Mouse (Mus musculus): Measurements from ENCODE around the gene Tmprss9. TPM values are rescaled to one million over a fixed set of nuclear protein-coding genes. Genes with fewer than 3 reads are reported as not detected.

Gene Tmprss9
- polyA plus RNA-seq, 1 experiment from 2014 or later: 0.04 TPM

DNA sequence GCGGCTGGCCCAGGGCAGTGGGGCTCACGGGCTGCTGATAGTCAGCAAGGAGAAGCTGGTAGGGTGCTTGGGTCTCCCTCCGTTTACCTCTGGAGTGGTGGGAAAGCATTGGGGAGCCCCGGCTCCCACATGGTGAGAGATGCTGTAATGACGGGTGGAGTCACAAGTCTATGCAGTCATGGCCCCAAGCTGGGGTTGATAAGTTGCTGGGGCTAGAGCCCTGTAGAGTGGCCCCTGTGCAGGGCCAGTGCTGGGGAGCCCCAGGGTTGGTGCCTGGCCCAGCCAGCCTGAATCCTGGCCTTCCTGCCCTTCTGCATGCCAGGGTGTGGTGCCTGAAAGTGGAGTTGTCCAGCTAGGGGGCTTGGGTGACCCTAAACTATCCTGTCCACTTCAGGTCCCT is 9.3 kb upstream of the Tmprss9 start:
- Histone ChIP-seq H3K4me3 (no peak overlapping the region), H3K4me1 (replicated peaks) (no peaks in the 10 kb centered on the region), H3K4me2 (no peak overlapping the region), H3K36me3 (peaks cover 8% of the 10 kb centered on the region; the same call in 1 of the 2 replicates), H3K27me3 (no peaks in the 10 kb centered on the region), H3K9ac (no peak overlapping the region), H3K9me3 (replicated peaks) (no peaks in the 10 kb centered on the region), H3K27ac (no peak overlapping the region)
- no peak for ATAC-seq (replicated peaks; ENCODE audit: insufficient number of reproducible peaks, insufficient read depth, low FRiP score, low read depth)
- 89% methylated on average over 5 of the region's 5 CpGs for WGBS

GRCm38 (mm10) chr10:80864446-80864845 is 7.2 kb upstream of the Tmprss9 start:
- Histone ChIP-seq H3K9ac (no peak overlapping the region), H3K4me3 (no peak overlapping the region), H3K4me2 (no peak overlapping the region), H3K9me3 (replicated peaks) (no peaks in the 10 kb centered on the region), H3K27me3 (no peaks in the 10 kb centered on the region), H3K36me3 (peaks cover 16% of the 10 kb centered on the region; the same call in 1 of the 2 replicates), H3K4me1 (replicated peaks) (no peaks in the 10 kb centered on the region), H3K27ac (no peak overlapping the region)
- 85% methylated on average over 16 of the region's 16 CpGs for WGBS
- ATAC-seq (replicated peaks; ENCODE audit: insufficient number of reproducible peaks, insufficient read depth, low FRiP score, low read depth): no peak

GRCm38 (mm10) chr10:80870993-80871392 is 655 bp upstream of the Tmprss9 start:
- ATAC-seq (replicated peaks; ENCODE audit: insufficient number of reproducible peaks, insufficient read depth, low FRiP score, low read depth): no peak
- Histone ChIP-seq H3K4me1 (replicated peaks) (no peaks in the 10 kb centered on the region), H3K9ac (no peak overlapping the region), H3K9me3 (replicated peaks) (no peaks in the 10 kb centered on the region), H3K4me2 (no peak overlapping the region), H3K27ac (no peak overlapping the region), H3K27me3 (peaks cover 13% of the 10 kb centered on the region; the same call in 1 of the 2 replicates), H3K36me3 (peaks cover 8% of the 10 kb centered on the region; the same call in 1 of the 2 replicates), H3K4me3 (no peak overlapping the region)
- 88% methylated on average over 4 of the region's 6 CpGs for WGBS

DNA sequence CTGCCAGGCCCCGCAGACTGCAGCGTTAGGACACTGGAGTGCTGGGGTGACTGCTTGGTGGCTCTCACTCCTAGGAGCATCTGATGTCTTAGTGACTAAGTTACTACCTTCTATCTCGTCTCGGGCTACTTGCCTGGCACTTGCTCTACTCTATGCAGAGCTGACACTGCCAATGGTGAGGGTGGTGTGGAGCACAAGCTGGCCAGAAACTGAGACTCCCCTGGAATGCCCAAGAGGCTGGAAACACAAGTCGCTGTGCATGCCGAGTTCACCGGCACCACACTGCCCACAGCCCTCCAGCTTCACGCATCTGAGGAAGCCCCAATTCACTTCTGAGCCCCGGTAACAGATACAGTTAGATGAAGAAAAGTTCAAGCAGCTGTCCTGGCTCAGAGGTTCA is 2.4 kb downstream of the Tmprss9 start:
- peaks cover 13% of the 10 kb centered on the region; the same call in 1 of the 2 replicates for H3K27me3 ChIP-seq
- H3K36me3 ChIP-seq: no peaks in the 10 kb centered on the region
- H3K9ac ChIP-seq: no peak overlapping the region
- H3K4me3 ChIP-seq: no peak overlapping the region
- H3K9me3 ChIP-seq (replicated peaks): no peaks in the 10 kb centered on the region
- H3K4me1 ChIP-seq (replicated peaks): peaks cover 12% of the 10 kb centered on the region
- no peak overlapping the region for H3K4me2 ChIP-seq
- no peak overlapping the region for H3K27ac ChIP-seq
- ATAC-seq (replicated peaks; ENCODE audit: insufficient number of reproducible peaks, insufficient read depth, low FRiP score, low read depth): no peak
- WGBS: 75% methylated on average over 9 of the region's 9 CpGs

GRCm38 (mm10) chr10:80876028-80876427 is 4.4 kb downstream of the Tmprss9 start:
- Histone ChIP-seq H3K27me3 (peaks cover 13% of the 10 kb centered on the region; the same call in 1 of the 2 replicates), H3K4me3 (no peak overlapping the region), H3K4me1 (replicated peaks) (peaks cover 12% of the 10 kb centered on the region), H3K9me3 (replicated peaks) (no peaks in the 10 kb centered on the region), H3K9ac (no peak overlapping the region), H3K36me3 (no peaks in the 10 kb centered on the region), H3K4me2 (no peak overlapping the region), H3K27ac (no peak overlapping the region)
- ATAC-seq (replicated peaks; ENCODE audit: insufficient number of reproducible peaks, insufficient read depth, low FRiP score, low read depth): no peak
- WGBS: 30% methylated on average over 5 of the region's 5 CpGs

DNA sequence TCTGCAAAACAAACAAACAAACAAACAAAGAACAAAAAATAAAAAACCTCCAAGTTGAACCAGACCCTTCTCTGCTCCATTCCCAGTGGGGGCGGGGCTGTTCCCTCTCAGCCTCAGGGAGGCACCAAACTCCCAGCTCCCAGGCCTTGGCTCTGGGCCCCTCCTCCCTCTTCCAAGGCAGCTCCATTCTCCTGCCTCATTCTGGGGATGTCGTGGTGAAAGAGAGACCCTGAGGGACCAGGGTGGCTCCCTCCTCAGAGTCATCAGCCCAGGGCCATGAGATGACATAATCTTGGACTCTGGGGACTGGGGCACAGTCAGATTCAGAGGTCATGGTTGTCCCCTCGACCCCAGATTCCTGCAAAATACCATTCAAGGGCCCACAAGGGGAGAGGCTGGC is 4.9 kb downstream of the Tmprss9 start:
- WGBS: 28% methylated on average over 3 of the region's 3 CpGs
- no peak; the same call in 1 of the 2 replicates for ATAC-seq (replicated peaks; ENCODE audit: insufficient number of reproducible peaks, insufficient read depth, low FRiP score, low read depth)
- no peak overlapping the region for H3K27ac ChIP-seq

DNA sequence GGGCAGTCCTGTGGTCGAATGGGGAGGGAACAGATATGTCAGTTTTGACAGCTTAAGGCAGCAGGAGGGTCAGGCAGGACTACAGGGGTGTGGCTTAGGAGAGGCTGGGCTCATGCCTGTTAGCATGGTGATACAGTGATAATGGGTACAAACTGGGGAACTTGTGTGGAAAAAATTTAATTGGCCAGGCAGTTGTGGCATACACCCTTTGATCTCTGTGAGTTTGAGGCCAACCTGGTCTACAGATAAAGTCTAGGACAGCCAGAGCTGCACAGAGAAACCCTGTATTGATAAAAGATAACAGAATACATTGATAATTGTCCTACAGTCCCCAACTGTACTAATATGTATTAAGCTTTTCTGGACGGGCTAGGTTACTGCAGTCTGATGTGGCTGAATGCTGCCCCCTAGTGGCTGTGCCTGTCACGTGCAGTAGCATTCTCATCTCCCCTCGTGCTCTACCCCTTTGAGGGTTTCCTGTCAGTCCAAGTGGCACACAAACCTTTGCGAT is 8.5 kb downstream of the Tmprss9 start:
- no peak overlapping the region for H3K9ac ChIP-seq
- no peaks in the 10 kb centered on the region for H3K9me3 ChIP-seq (replicated peaks)
- H3K27me3 ChIP-seq: peaks cover 5% of the 10 kb centered on the region; the same call in 1 of the 2 replicates
- no peak overlapping the region for H3K4me3 ChIP-seq
- 11% methylated on average over 5 of the region's 5 CpGs for WGBS
- no peak overlapping the region for H3K27ac ChIP-seq
- peaks cover 12% of the 10 kb centered on the region for H3K4me1 ChIP-seq (replicated peaks)
- H3K4me2 ChIP-seq: no peak overlapping the region
- no peak for ATAC-seq (replicated peaks; ENCODE audit: insufficient number of reproducible peaks, insufficient read depth, low FRiP score, low read depth)
- no peaks in the 10 kb centered on the region for H3K36me3 ChIP-seq

More for the DNA sequence above, 4.9 kb downstream of the Tmprss9 start:
- no peaks in the 10 kb centered on the region for H3K36me3 ChIP-seq
- H3K27me3 ChIP-seq: peaks cover 10% of the 10 kb centered on the region; the same call in 1 of the 2 replicates
- no peaks in the 10 kb centered on the region for H3K9me3 ChIP-seq (replicated peaks)
- H3K4me2 ChIP-seq: no peak overlapping the region
- peaks cover 12% of the 10 kb centered on the region for H3K4me1 ChIP-seq (replicated peaks)
- H3K9ac ChIP-seq: no peak overlapping the region
- H3K4me3 ChIP-seq: no peak overlapping the region

- peaks cover 10% of the 10 kb centered on the region for H3K27me3 ChIP-seq
- H3K4me2 ChIP-seq: no peak overlapping the region
- H3K9me3 ChIP-seq (replicated peaks): no peaks in the 10 kb centered on the region
- H3K4me1 ChIP-seq (replicated peaks): peaks cover 12% of the 10 kb centered on the region
- H3K9ac ChIP-seq: no peak overlapping the region
- 66% methylated on average over 2 of the region's 2 CpGs for WGBS
- H3K27ac ChIP-seq: no peak overlapping the region
- H3K4me3 ChIP-seq: no peak overlapping the region
- ATAC-seq (replicated peaks; ENCODE audit: insufficient number of reproducible peaks, insufficient read depth, low FRiP score, low read depth): no peak
- no peaks in the 10 kb centered on the region for H3K36me3 ChIP-seq
These were observed 9.3 kb downstream of the Tmprss9 start for GRCm38 (mm10) chr10:80880901-80881300.

GRCm38 (mm10) chr10:80881301-80881700 is 9.7 kb downstream of the Tmprss9 start:
- Histone ChIP-seq H3K27me3 (peaks cover 12% of the 10 kb centered on the region), H3K9ac (no peak overlapping the region), H3K27ac (no peak overlapping the region), H3K4me1 (replicated peaks) (peaks cover 9% of the 10 kb centered on the region), H3K9me3 (replicated peaks) (no peaks in the 10 kb centered on the region), H3K4me2 (no peak overlapping the region), H3K36me3 (no peaks in the 10 kb centered on the region), H3K4me3 (no peak overlapping the region)
- no peak for ATAC-seq (replicated peaks; ENCODE audit: insufficient number of reproducible peaks, insufficient read depth, low FRiP score, low read depth)
- WGBS: 24% methylated on average over 10 of the region's 10 CpGs

DNA sequence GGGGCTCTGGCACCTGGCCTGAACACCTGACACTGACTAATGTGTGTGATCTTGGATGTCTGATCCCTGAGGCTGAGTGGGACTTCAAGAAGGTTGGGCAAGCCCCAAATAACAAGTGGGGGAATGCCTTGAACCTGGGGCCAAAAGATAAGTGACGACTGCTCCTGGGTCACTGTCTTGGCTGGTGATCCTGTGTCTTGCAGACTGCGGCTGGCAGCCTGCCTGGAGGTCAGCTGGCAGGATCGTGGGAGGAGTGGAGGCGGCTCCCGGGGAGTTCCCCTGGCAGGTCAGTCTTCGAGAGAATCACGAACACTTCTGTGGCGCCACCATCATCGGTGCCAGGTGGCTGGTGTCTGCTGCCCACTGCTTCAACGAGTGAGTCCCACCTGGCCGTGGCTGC is 15.5 kb downstream of the Tmprss9 start:
- Histone ChIP-seq H3K27me3 (peaks cover 43% of the 10 kb centered on the region), H3K36me3 (no peaks in the 10 kb centered on the region), H3K4me1 (replicated peaks) (peaks cover 6% of the 10 kb centered on the region), H3K4me2 (no peak overlapping the region; the same call in 1 of the 2 replicates), H3K27ac (no peak overlapping the region), H3K4me3 (no peak overlapping the region), H3K9me3 (replicated peaks) (no peaks in the 10 kb centered on the region), H3K9ac (no peak overlapping the region)
- no peak for ATAC-seq (replicated peaks; ENCODE audit: insufficient number of reproducible peaks, insufficient read depth, low FRiP score, low read depth)
- 22% methylated on average over 11 of the region's 11 CpGs for WGBS

- no peak for ATAC-seq (replicated peaks; ENCODE audit: insufficient number of reproducible peaks, insufficient read depth, low FRiP score, low read depth)
- 80% methylated on average over 7 of the region's 7 CpGs for WGBS
These were observed 23.5 kb downstream of the Tmprss9 start for GRCm38 (mm10) chr10:80895100-80895499.

DNA sequence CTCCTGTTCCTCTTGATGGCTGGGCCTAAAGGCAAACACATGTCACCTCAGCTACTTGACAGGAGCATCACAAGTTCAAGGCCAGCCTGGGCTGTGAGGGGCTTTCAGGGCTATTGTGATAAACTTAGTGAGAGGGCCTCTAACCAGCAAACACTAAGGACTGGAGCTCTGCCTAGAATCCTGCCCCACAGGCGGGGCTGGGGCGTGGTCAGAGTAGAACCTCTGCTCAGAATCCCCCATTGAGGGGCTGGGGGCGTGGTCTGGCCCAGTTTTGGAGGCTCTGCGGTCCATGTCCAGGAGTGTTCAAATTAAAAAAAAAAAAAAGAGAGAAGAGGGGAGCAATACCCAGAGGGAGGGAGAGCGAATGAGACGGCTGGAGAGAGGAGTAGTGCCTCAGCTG is 24.0 kb downstream of the Tmprss9 start:
- H3K4me1 ChIP-seq (replicated peaks): peaks cover 22% of the 10 kb centered on the region
- 0 out of 2 replicates have a peak, but pooled peaks cover 5% of the 10 kb centered on the region for H3K27me3 ChIP-seq
- H3K9ac ChIP-seq: no peak overlapping the region
- H3K27ac ChIP-seq: no peak overlapping the region
- ATAC-seq (replicated peaks; ENCODE audit: insufficient number of reproducible peaks, insufficient read depth, low FRiP score, low read depth): no peak
- H3K4me3 ChIP-seq: no peak overlapping the region
- H3K36me3 ChIP-seq: no peaks in the 10 kb centered on the region; the same call in 1 of the 2 replicates
- H3K9me3 ChIP-seq (replicated peaks): no peaks in the 10 kb centered on the region
- 88% methylated on average over 6 of the region's 6 CpGs for WGBS
- no peak overlapping the region for H3K4me2 ChIP-seq

More at GRCm38 (mm10) chr10:80895100-80895499, 23.5 kb downstream of the Tmprss9 start:
- H3K27ac ChIP-seq: no peak overlapping the region
- no peak overlapping the region for H3K4me2 ChIP-seq
- H3K9me3 ChIP-seq (replicated peaks): no peaks in the 10 kb centered on the region
- H3K9ac ChIP-seq: no peak overlapping the region
- H3K4me1 ChIP-seq (replicated peaks): peaks cover 21% of the 10 kb centered on the region
- H3K36me3 ChIP-seq: no peaks in the 10 kb centered on the region; the same call in 1 of the 2 replicates
- peaks cover 5% of the 10 kb centered on the region; the same call in 1 of the 2 replicates for H3K27me3 ChIP-seq
- no peak overlapping the region for H3K4me3 ChIP-seq
